Mouse (Mus musculus) ES-E14 (cell line): ENCODE measurements around the gene Rela. TPM values are rescaled to one million over a fixed set of nuclear protein-coding genes. Genes with fewer than 3 reads are reported as not detected.
A peak's percentile ranks its signal among the peaks of the same experiment; 100 is the strongest.

ENCODE experiments used
- DNase-seq: peaks from one replicate; pipeline ENCODE4 v3.0.0-alpha.2; 2013; ENCODE audit warnings: low read depth, low spot score
- H3K27ac ChIP-seq: 2 replicates; pipeline ENCODE4 v1.5.1; 2012; ENCODE audit warnings: low read depth, mild to moderate bottlenecking, low read length, moderate library complexity, mixed read lengths; ENCODE audit not compliant: poor library complexity, insufficient read depth, severe bottlenecking
- H3K36me3 ChIP-seq: 2 replicates; pipeline ENCODE4 v1.6.1; 2012; ENCODE audit warnings: mild to moderate bottlenecking, low read length, moderate library complexity, mixed read lengths; ENCODE audit not compliant: control insufficient read depth, poor library complexity, insufficient read depth, severe bottlenecking
- H3K4me1 ChIP-seq, 2 experiments: fragments of 150-350 bp in 1 of 2; sonication (generic) in 1 of 2; 2 replicates each; pipeline ENCODE4 v1.6.1; 2012; ENCODE audit warnings: low read length in 2 of 2, mild to moderate bottlenecking in 1 of 2, mixed read lengths in 1 of 2; ENCODE audit not compliant: control insufficient read depth in 2 of 2, insufficient read depth in 2 of 2, poor library complexity in 1 of 2
- H3K4me3 ChIP-seq, 2 experiments: fragments of 150-350 bp in 1 of 2; sonication (generic) in 1 of 2; 2 replicates each; pipeline ENCODE4 v1.5.1; 2012; ENCODE audit warnings: low read length in 2 of 2, low read depth in 1 of 2, mild to moderate bottlenecking in 1 of 2, mixed read lengths in 1 of 2; ENCODE audit not compliant: insufficient read depth in 1 of 2, poor library complexity in 1 of 2, severe bottlenecking in 1 of 2
- H3K9ac ChIP-seq: 2 replicates; pipeline ENCODE4 v1.6.1; 2012; ENCODE audit warnings: low read depth, mild to moderate bottlenecking, low read length, mixed read lengths; ENCODE audit not compliant: poor library complexity, insufficient read depth, severe bottlenecking
- H3K9me3 ChIP-seq: fragments of 150-350 bp; sonication (generic); 2 replicates; pipeline ENCODE4 v1.6.1; 2012; ENCODE audit warnings: low read depth, mild to moderate bottlenecking, low read length; ENCODE audit not compliant: control insufficient read depth, insufficient read depth
- CHD2 ChIP-seq: IDR thresholded peaks from 2 replicates; pipeline ENCODE4 v1.6.1; 2014; ENCODE audit warnings: mild to moderate bottlenecking, low read depth, low read length, inconsistent platforms
- HCFC1 ChIP-seq: IDR thresholded peaks from 2 replicates; pipeline ENCODE4 v1.6.1; 2012; ENCODE audit warnings: low read length, inconsistent platforms, borderline replicate concordance; ENCODE audit not compliant: insufficient read depth
- MAFK ChIP-seq: IDR thresholded peaks from 2 replicates; pipeline ENCODE4 v1.6.1; 2014; ENCODE audit warnings: mild to moderate bottlenecking, low read depth, low read length, inconsistent platforms; ENCODE audit not compliant: insufficient read depth
- ZC3H11A ChIP-seq: IDR thresholded peaks from 2 replicates; pipeline ENCODE4 v1.6.1; 2012; ENCODE audit warnings: low read depth, mild to moderate bottlenecking, inconsistent platforms, low read length, borderline replicate concordance
- ZNF384 ChIP-seq: IDR thresholded peaks from 2 replicates; pipeline ENCODE4 v1.6.1; 2012; ENCODE audit warnings: low read depth, low read length, inconsistent platforms
- in situ Hi-C, 2 experiments: fragments of 600-800 bp; cut with MboI; formaldehyde crosslinking; loops; one replicate each; pipeline ENCODE4 v1.15.1; 2025; ENCODE audit warnings: low sequenced_read_pairs in 2 of 2, inconsistent platforms in 1 of 2; ENCODE audit not compliant: unreplicated experiment in 2 of 2
- total RNA-seq: library from RNA; depleted of rRNA; stranded (reverse); fragments of 300-350 nt; gene quantifications from 2 replicates; pipeline ENCODE4 v1.2.3, GENCODE M21; 2012

The Rela gene
- total RNA-seq, 1 experiment, result 12.1 TPM

DNA sequence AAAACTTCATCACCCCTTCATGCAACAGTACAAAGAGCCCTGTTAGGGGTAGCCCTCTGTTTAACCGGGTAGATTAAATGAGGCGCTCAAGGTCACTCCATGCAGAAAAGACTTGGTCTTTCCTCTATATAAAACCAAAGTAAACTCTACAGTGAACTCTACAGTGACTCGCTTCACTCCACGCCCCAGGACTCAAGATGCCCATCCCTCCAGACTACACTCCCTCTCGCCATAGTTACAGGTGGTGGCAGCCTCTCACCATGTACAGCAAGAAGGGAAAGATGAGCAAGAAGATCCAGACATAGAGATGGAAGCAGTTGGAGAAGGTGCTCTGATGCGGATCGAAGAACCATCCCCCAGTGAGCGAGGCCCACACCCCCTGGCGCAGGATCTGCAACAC, 50.5 kb downstream of the Rela start:
- Histone ChIP-seq H3K4me1 (peaks cover 4 to 13% of the 10 kb centered on the region in 2 experiments; a peak in 2 of 4 replicates), H3K9ac (peak overlapping the region; percentile 81), H3K27ac (peak overlapping the region; percentile 68; the same call in 1 of the 2 replicates), H3K9me3 (no peaks in the 10 kb centered on the region), H3K4me3 (peak overlapping the region; percentile 81 to 90), H3K36me3 (peaks cover 40% of the 10 kb centered on the region)
- TF ChIP-seq CHD2 (no peak), HCFC1 (no peak), ZC3H11A (no peak), ZNF384 (no peak), MAFK (no peak)
- in situ Hi-C loops, result no loop called here
- no peak for DNase-seq

DNA sequence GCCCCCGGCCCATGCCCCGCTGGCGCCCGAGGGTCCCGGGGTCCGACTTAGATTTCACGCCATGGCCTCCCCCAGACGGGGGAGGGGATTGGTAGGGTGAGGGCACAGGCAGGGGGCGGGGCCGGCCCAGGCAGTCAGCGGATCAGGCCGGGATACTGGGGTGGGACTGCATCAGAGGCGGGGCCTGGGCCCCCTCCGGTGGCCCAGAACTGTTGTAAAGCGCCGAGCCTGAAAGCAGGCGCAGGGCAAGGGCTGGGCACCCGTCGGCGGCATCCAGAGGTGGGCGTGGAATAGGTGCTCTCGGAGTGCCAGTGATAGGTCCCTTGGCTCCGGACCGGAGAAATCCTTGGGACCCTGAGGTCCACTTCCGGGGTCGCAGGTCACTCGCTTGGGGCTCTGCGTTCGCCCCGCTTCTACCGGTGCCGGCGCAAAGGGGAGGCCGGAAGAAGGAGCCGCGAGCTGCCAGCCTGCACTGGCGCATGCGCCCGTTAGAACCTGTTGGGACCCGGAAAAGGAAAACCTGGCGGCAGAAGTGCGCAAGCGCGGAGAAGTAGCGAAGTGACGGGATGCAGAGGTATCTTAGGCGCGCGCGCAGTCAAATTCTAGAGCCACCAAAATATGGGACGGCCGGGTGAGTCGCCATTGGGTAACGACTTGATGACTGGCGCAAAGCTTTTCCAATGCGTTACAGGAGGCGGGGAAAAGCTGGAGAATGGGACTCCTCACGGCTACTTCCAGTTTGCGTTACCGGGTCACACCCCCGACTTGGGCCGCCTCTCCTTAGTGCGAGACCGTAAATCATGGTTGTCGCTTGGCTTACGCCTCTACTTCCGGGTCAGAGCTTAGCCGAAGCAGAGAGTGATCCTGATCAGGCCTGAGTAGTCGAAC, 51.2 kb downstream of the Rela start, which contains the start of the genes Map3k11 and Pcnx3:
Gene Map3k11 (plus strand): TSS at position 543 of the 888 bp plus-strand sequence.
Gene Pcnx3 (minus strand): TSS at position 709 of the 888 bp plus-strand sequence.
- Histone ChIP-seq H3K9ac (peak within 1 kb of the TSS; percentile 81), H3K4me1 (peaks cover 4 to 13% of the 10 kb centered on the region in 2 experiments; a peak in 2 of 4 replicates), H3K9me3 (no peaks in the 10 kb centered on the region), H3K27ac (peak within 1 kb of the TSS; percentile 68), H3K36me3 (peaks cover 33% of the 10 kb centered on the region), H3K4me3 (peak within 1 kb of the TSS; percentile 81 to 90)
- in situ Hi-C loops, result no loop called here
- TF ChIP-seq ZC3H11A (no peak), CHD2 (peak; percentile 69), MAFK (no peak), HCFC1 (peak; percentile 80; the same call in 1 of the 2 replicates), ZNF384 (no peak)
- DNase-seq, result peak; percentile 95

GRCm38 (mm10) chr19:5689088-5689428, 51.8 kb downstream of the Rela start:
- Histone ChIP-seq H3K27ac (peak overlapping the region; percentile 1; the same call in 1 of the 2 replicates), H3K36me3 (peaks cover 26% of the 10 kb centered on the region), H3K9ac (peak overlapping the region; percentile 67), H3K9me3 (no peaks in the 10 kb centered on the region), H3K4me3 (peak overlapping the region; percentile 81 to 90), H3K4me1 (peaks cover 4 to 13% of the 10 kb centered on the region in 2 experiments; a peak in 2 of 4 replicates)
- no peak for DNase-seq
- TF ChIP-seq HCFC1, result no peak; the same call in 1 of the 2 replicates
- no peak for TF ChIP-seq ZNF384
- TF ChIP-seq MAFK, result no peak
- TF ChIP-seq ZC3H11A, result no peak
- TF ChIP-seq CHD2, result no peak
- in situ Hi-C loops, result no loop called here

- peaks cover 4 to 13% of the 10 kb centered on the region in 2 experiments; a peak in 2 of 4 replicates for H3K4me1 ChIP-seq
- peak; percentile 48 for DNase-seq
- in situ Hi-C loops, result no loop called here
Observed at GRCm38 (mm10) chr19:5689565-5690342, 52.5 kb downstream of the Rela start.

More at GRCm38 (mm10) chr19:5689565-5690342, 52.5 kb downstream of the Rela start:
- no peaks in the 10 kb centered on the region for H3K9me3 ChIP-seq
- H3K27ac ChIP-seq, result peak overlapping the region; percentile 1; the same call in 1 of the 2 replicates
- H3K9ac ChIP-seq, result peak overlapping the region; percentile 67
- no peak for TF ChIP-seq HCFC1
- TF ChIP-seq ZC3H11A, result no peak
- no peak for TF ChIP-seq MAFK
- TF ChIP-seq ZNF384, result no peak
- no peak for TF ChIP-seq CHD2
- peaks cover 20% of the 10 kb centered on the region for H3K36me3 ChIP-seq
- H3K4me3 ChIP-seq, result peak overlapping the region; percentile 81 to 90
